Mouse (Mus musculus) small intestine, adult 2 months (tissue): Measurements from ENCODE around the gene Slc34a3. TPM values are rescaled to one million over a fixed set of nuclear protein-coding genes. Genes with fewer than 3 reads are reported as not detected.

ENCODE experiments used
- H3K27ac ChIP-seq: fragments of 200-500 bp; 2 replicates; pipeline ENCODE4 v1.5.1; 2012; ENCODE audit warnings: low read depth, low read length, control low read depth, inconsistent platforms; ENCODE audit not compliant: insufficient read depth
- H3K27me3 ChIP-seq: fragments of 200-500 bp; 2 replicates; pipeline ENCODE4 v1.6.1; 2012; ENCODE audit warnings: mild to moderate bottlenecking, moderate library complexity, low read length, inconsistent platforms; ENCODE audit not compliant: control insufficient read depth, insufficient read depth
- H3K36me3 ChIP-seq: fragments of 200-500 bp; 2 replicates; pipeline ENCODE4 v1.6.1; 2012; ENCODE audit warnings: mild to moderate bottlenecking, low read length, control low read depth, inconsistent platforms; ENCODE audit not compliant: control insufficient read depth, insufficient read depth
- H3K4me1 ChIP-seq: fragments of 200-500 bp; 2 replicates; pipeline ENCODE4 v1.6.1; 2012; ENCODE audit warnings: low read length, inconsistent platforms, mixed read lengths; ENCODE audit not compliant: control insufficient read depth, insufficient read depth, insufficient read length
- H3K4me3 ChIP-seq: fragments of 200-500 bp; 2 replicates; pipeline ENCODE4 v1.5.1; 2012; ENCODE audit warnings: low read depth, mild to moderate bottlenecking, control low read depth, inconsistent platforms, low read length, moderate library complexity
- CTCF ChIP-seq: fragments of 200-500 bp; IDR thresholded peaks from 2 replicates; pipeline ENCODE4 v1.5.1; 2012; ENCODE audit warnings: low read depth, mild to moderate bottlenecking, control low read depth, inconsistent platforms, low read length, moderate library complexity, mixed read lengths; ENCODE audit not compliant: insufficient replicate concordance, insufficient read length; ENCODE audit errors: extremely low read depth
- POLR2A ChIP-seq: fragments of 200-500 bp; IDR thresholded peaks from 2 replicates; pipeline ENCODE4 v1.6.1; 2012; ENCODE audit warnings: low read depth, mild to moderate bottlenecking, control low read depth, inconsistent platforms, low read length, moderate library complexity
- WGBS: fragments of 180-500 bp; shearing (Covaris S2); methylation state at CpG from one replicate; pipeline ENCODE4 v1.1.7; 2018; 5-methylcytosine and 5-hydroxymethylcytosine counted together
- polyA plus RNA-seq: library from polyadenylated mRNA; depleted of rRNA; stranded (reverse); fragments of >200 nt; gene quantifications from 2 replicates; pipeline ENCODE4 v1.2.3, GENCODE M21; 2012

Gene Slc34a3
- polyA plus RNA-seq, 1 experiment: 5.6 TPM

DNA sequence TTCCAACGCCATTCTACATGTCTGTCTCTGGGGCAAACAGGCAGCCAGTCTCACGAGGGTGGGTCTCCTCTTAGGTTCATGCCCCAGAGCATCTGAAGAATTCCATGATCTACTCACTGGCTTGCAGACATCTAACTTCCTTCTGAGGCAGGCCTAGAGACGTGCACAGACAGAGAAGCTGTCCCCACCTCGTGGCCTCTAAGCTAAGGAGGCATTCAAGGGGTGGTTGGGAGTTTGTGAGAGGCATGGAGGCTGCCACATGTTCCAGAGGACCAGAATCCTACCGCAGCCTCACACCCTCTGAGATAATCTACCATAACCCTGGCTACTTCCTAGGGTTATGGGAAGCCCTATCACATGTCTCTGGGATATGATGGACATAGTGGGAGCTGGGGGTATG is 40.2 kb downstream of the Slc34a3 start:
- peaks cover 6% of the 10 kb centered on the region; the same call in 1 of the 2 replicates for H3K36me3 ChIP-seq
- H3K4me1 ChIP-seq: peaks cover 39% of the 10 kb centered on the region
- no peak for TF ChIP-seq CTCF
- no peak for TF ChIP-seq POLR2A
- H3K27me3 ChIP-seq: no peaks in the 10 kb centered on the region
- H3K27ac ChIP-seq: peak overlapping the region; percentile 97
- WGBS: 45% methylated on average over 5 of the region's 5 CpGs
- peak overlapping the region; percentile 6; the same call in 1 of the 2 replicates for H3K4me3 ChIP-seq

DNA sequence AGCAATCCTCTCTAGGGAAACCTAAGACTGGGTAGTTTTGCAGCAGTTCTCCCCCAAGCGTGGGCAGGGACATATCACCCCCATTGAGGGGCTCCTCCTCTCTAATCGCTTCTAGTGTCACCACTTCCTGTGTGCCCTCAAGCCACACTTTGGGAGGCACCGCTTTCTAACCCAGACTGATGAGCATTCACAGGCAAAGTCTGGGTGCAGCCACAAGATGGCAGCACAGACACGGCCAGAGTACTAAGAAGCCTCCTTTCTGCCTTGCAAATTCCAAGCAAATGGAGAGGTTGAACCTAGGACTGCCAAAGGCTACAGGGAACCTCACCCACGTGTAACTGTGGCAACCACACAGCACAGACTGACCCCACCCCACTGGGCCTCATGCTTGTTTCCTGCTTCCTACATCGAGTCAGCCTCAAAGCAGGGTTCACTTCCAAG is 40.8 kb downstream of the Slc34a3 start:
- Histone ChIP-seq H3K4me1 (peaks cover 34% of the 10 kb centered on the region), H3K27me3 (no peaks in the 10 kb centered on the region), H3K27ac (peak overlapping the region; percentile 97), H3K36me3 (peaks cover 6% of the 10 kb centered on the region; the same call in 1 of the 2 replicates), H3K4me3 (peak overlapping the region; percentile 6)
- TF ChIP-seq CTCF: peak; percentile 91; the same call in 1 of the 2 replicates
- TF ChIP-seq POLR2A: no peak
- WGBS: 0% methylated on average over 6 of the region's 6 CpGs

DNA sequence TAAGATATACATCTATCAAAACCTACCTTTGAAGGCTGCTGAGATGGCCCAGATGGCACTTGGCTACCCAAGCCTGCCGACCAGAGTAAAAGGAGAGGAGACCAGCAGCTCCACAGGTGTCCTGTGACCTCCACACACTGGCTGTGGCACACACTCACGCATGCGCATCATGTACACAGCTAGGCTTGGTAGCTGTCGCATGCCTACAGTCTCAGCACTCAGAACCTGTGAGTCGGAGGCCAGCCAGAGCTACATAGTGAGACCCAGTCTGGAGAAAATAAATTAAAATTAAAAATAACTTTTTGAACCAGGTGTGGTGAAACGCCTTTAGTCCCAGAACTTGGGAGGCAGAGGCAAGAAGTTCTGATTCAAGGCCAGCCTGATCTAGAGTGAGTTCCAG is 46.3 kb downstream of the Slc34a3 start:
- 88% methylated on average over 6 of the region's 6 CpGs for WGBS
- H3K4me1 ChIP-seq: peaks cover 13% of the 10 kb centered on the region
- H3K27ac ChIP-seq: no peak overlapping the region
- H3K27me3 ChIP-seq: no peaks in the 10 kb centered on the region
- TF ChIP-seq POLR2A: no peak
- no peak for TF ChIP-seq CTCF
- H3K36me3 ChIP-seq: no peaks in the 10 kb centered on the region
- no peak overlapping the region for H3K4me3 ChIP-seq

DNA sequence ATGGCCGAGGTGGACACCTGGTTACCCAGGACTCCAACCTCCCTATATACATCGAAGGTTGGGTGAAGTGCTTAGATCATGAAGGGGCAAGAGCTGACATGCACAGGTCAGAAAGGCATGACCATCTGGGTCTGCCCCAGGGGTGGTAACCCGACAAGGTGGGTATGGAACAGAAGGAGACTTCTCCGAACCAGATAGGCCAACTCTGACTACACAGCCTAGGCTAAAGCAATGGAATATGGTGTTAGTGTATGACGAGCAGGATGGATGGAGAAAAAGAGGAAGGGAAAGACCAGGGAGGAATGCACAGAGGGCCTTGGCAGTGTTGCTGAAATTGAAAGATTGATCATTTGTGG is 47.6 kb downstream of the Slc34a3 start:
- H3K4me3 ChIP-seq: peak overlapping the region; percentile 62; the same call in 1 of the 2 replicates

DNA sequence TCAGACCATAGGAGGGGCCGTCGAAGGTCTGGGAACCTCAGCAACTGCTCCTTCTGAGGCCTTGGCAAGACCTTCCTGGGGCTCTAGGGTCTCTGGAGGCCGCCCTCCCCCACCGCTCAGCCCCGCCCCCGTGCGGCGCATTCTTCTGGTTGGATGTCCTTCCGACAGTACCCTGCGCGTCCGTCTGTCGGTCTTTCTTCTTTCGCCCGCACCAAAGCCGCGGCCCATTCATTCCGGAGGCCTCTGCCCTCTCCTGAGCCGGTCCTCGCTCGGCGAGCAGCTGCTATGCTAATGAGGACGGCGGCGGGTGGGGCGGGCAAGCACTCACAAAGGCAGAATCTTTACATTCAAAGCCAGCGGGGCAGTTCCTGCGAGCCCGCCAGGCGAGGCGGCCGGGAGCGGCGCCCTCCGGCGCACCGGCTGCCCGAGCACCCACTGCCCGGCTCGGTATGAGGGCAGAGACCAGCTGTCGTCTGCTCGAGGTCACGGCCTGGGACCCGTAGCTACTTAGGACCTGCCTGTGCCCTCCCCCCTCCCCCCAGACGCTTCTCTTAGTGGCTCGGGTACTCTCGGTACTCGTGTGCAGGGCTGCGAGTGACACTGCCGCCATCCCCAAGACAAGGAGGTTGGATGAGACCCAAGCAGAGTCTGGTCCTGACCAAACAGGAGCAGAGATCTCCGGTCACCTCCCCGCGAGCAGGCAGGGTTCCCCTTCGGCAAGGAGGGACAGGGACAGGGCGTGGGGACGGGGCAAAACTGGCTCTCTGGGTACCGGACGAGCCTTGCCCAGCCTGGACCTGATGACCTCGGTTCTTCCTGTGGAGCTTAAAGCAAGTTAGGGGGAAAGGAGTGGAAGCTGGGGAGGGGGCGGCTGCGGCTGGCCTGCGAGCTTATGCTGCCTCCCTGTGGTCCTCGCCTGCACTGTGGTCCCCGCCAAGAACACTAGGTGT is 48.3 kb downstream of the Slc34a3 start:
- no peaks in the 10 kb centered on the region for H3K27me3 ChIP-seq
- peaks cover 13% of the 10 kb centered on the region for H3K4me1 ChIP-seq
- TF ChIP-seq POLR2A (0 out of 2 replicates have a peak, but pooled peaks have one; percentile 27), CTCF (peak; percentile 41; the same call in 1 of the 2 replicates)
- peak overlapping the region; percentile 62 for H3K4me3 ChIP-seq
- H3K27ac ChIP-seq: peak overlapping the region; percentile 4; the same call in 1 of the 2 replicates
- no peaks in the 10 kb centered on the region for H3K36me3 ChIP-seq
- WGBS: 3% methylated on average over 64 of the region's 64 CpGs

More for the DNA sequence above, 47.6 kb downstream of the Slc34a3 start:
- Histone ChIP-seq H3K4me1 (peaks cover 13% of the 10 kb centered on the region), H3K27ac (no peak overlapping the region), H3K27me3 (no peaks in the 10 kb centered on the region), H3K36me3 (no peaks in the 10 kb centered on the region)
- no peak for TF ChIP-seq POLR2A
- no peak for TF ChIP-seq CTCF
- WGBS: 47% methylated on average over 5 of the region's 5 CpGs

DNA sequence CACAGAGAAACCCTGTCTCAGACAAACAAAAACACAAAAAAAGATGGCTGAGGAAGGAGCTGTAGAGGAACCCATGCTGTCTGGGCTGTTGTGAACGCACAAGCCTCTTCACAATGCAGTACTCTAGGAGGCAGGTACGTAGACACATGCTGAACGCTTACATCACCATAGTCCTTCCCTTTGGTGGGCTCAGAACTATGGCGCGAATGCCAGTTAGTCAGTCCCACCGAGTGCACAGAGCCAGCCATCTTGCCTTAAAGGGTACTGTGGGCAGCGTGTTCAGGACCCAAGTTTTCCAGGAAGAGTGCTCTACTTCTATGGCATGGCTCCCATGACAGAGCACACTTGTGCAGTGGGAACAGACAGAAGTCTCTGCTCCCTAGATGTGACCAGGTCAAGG is 49.7 kb downstream of the Slc34a3 start:
- peaks cover 20% of the 10 kb centered on the region for H3K4me1 ChIP-seq
- no peak overlapping the region for H3K4me3 ChIP-seq
- WGBS: 93% methylated on average over 7 of the region's 7 CpGs
- H3K27me3 ChIP-seq: no peaks in the 10 kb centered on the region
- TF ChIP-seq CTCF (no peak), POLR2A (no peak)
- H3K27ac ChIP-seq: no peak overlapping the region
- no peaks in the 10 kb centered on the region for H3K36me3 ChIP-seq

DNA sequence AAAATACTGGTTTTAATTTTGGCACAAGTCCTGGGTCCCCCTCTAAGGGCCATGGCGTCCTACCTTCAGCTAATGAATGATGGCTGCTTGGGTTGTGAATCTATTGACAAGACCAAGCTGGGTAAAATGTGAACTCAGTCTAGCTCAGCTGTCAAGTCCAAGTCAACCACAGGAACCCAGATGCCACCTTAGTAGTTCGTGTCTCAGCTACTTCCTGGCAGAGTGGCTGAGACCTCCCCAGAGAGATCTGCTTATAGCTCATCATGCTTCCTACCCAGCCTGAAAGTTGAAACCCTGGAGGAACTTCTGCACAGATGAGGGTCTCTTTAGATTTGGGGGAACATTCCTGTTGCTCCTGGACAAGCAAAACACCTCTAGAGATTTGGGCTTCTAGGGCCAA is 50.8 kb downstream of the Slc34a3 start:
- no peak overlapping the region for H3K4me3 ChIP-seq
- H3K4me1 ChIP-seq: peaks cover 24% of the 10 kb centered on the region
- no peaks in the 10 kb centered on the region for H3K27me3 ChIP-seq
- TF ChIP-seq POLR2A (no peak), CTCF (no peak)
- H3K36me3 ChIP-seq: no peaks in the 10 kb centered on the region
- no peak overlapping the region for H3K27ac ChIP-seq
- 79% methylated on average over 2 of the region's 2 CpGs for WGBS
